Mouse (Mus musculus): ENCODE measurements around the gene Wdr24. TPM values are rescaled to one million over a fixed set of nuclear protein-coding genes. Genes with fewer than 3 reads are reported as not detected.
"Not testable (repeated sequence)": the region's sequence is repeated elsewhere in the genome, so short reads cannot be mapped to it uniquely, and the experiment has no call there.

The Wdr24 gene
- polyA plus RNA-seq, 1 experiment = 14.5 TPM

- Histone ChIP-seq H3K27ac (ENCODE audit: insufficient read depth, low read length) (no peak overlapping the region), H3K4me1 (ENCODE audit: control insufficient read depth, insufficient read depth, low read length) (peaks cover 6% of the 10 kb centered on the region; the same call in 1 of the 2 replicates), H3K4me3 (ENCODE audit: insufficient read depth, low read length) (no peak overlapping the region)
- TF ChIP-seq POLR2A (IDR thresholded peaks at IDR 0.05; ENCODE audit: low read depth, low read length) (no peak), CTCF (IDR thresholded peaks at IDR 0.05; ENCODE audit: borderline replicate concordance, insufficient read depth, low read length) (no peak)
Measured at GRCm38 (mm10) chr17:25802825-25803517, 20.5 kb upstream of the Wdr24 start.

DNA sequence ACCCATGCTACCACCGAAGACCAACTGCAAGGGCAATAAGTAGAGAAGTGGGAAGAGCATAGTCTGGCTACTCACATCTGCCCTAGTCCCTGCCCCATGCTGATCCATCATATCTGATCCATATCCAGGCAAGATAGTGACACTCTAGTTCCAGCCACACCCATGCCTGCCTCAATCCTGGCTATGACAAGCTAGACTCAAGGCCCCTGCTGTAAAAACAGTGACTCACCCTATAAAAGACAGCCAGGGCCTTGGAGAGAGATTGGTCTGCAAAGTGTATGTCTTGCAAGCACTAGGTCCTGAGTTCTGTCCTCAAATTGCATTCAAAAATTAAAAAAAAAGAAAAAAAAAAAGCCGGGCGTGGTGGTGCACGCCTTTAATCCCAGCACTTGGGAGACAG is 16.9 kb upstream of the Wdr24 start:
- H3K4me3 ChIP-seq (ENCODE audit: insufficient read depth, low read length) = no peak overlapping the region
- TF ChIP-seq POLR2A (IDR thresholded peaks at IDR 0.05; ENCODE audit: low read depth, low read length) (no peak), CTCF (IDR thresholded peaks at IDR 0.05; ENCODE audit: borderline replicate concordance, insufficient read depth, low read length) (no peak)
- peaks cover 6% of the 10 kb centered on the region; the same call in 1 of the 2 replicates for H3K4me1 ChIP-seq (ENCODE audit: control insufficient read depth, insufficient read depth, low read length)
- no peak overlapping the region for H3K27ac ChIP-seq (ENCODE audit: insufficient read depth, low read length)

DNA sequence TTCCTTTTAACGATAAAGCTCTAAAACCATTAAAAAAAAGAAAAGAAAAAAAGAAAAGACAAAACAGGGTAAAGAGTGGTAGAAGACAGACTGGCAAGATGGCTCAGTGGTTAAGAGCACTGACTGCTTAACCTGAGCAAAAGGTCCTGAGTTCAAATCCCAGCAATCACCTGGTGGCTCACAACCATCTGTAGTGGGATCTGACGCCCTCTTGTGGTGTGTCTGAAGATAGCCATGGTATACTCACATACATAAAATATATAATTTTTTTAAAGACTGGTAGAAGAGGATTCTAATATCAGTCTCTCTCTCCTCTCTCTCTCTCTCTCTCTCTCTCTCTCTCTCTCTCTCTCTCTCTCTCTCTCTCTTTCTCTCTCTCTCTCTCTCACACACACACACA is 16.0 kb upstream of the Wdr24 start:
- not testable (repeated sequence) for H3K4me3 ChIP-seq (ENCODE audit: insufficient read depth, low read length); H3K27ac ChIP-seq (ENCODE audit: insufficient read depth, low read length); H3K4me1 ChIP-seq (ENCODE audit: control insufficient read depth, insufficient read depth, low read length)

- Histone ChIP-seq H3K4me1 (ENCODE audit: control insufficient read depth, insufficient read depth, low read length) (0 out of 2 replicates have a peak, but pooled peaks cover 3% of the 10 kb centered on the region), H3K27ac (ENCODE audit: insufficient read depth, low read length) (no peak overlapping the region), H3K4me3 (ENCODE audit: insufficient read depth, low read length) (no peak overlapping the region)
- TF ChIP-seq CTCF (IDR thresholded peaks at IDR 0.05; ENCODE audit: borderline replicate concordance, insufficient read depth, low read length) (no peak), POLR2A (IDR thresholded peaks at IDR 0.05; ENCODE audit: low read depth, low read length) (no peak)
Measured at GRCm38 (mm10) chr17:25808028-25808427, 15.4 kb upstream of the Wdr24 start.

- no peak within 1 kb of the TSS for H3K27ac ChIP-seq (ENCODE audit: insufficient read depth, low read length)
- H3K4me3 ChIP-seq (ENCODE audit: insufficient read depth, low read length) = peak within 1 kb of the TSS; percentile 68
- no peak for TF ChIP-seq POLR2A (IDR thresholded peaks at IDR 0.05; ENCODE audit: low read depth, low read length)
- TF ChIP-seq CTCF (IDR thresholded peaks at IDR 0.05; ENCODE audit: borderline replicate concordance, insufficient read depth, low read length) = no peak
- H3K4me1 ChIP-seq (ENCODE audit: control insufficient read depth, insufficient read depth, low read length) = 0 out of 2 replicates have a peak, but pooled peaks cover 3% of the 10 kb centered on the region
Measured at GRCm38 (mm10) chr17:25808789-25809605, 14.4 kb upstream of the Wdr24 start, which contains the start of gene Fbxl16. Fbxl16 (plus strand) TSS chr17:25809085.

DNA sequence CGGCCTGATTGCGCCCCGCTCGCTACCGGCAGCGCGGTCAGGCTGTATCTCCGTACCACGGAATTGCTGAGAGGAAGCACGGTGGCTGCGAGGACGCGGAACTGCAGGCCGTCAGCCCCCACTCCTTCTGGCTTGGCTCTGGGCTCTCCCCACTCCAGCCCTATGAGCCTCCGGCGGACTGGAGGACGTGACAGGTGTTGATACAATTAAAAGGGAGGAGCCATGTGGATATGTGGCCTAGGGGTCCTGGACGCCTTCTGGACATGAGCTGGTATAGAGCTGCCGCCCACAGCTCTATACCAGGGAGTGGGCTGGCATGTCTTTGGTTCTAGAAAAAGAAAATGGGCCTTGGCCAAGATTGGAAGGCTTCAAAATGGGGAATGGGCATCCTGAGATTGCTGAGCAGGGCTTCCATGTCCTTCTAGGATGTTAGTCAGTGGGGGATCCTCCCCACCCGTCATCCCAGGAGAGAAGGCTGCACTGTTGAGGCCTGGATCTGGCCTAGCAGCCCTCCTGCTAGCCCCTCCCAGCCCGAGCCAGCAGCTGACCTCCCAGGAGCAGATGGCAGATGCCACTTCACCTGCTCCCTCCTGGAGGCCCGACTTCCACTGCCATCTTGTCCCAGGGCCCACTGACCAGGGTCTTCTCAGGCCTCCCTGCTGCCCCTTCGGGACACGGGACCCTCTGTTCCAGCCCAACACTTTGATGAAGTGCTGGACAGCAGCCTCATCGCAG is 13.7 kb upstream of the Wdr24 start:
- Histone ChIP-seq H3K27ac (ENCODE audit: insufficient read depth, low read length) (no peak overlapping the region), H3K4me3 (ENCODE audit: insufficient read depth, low read length) (peak overlapping the region; percentile 68), H3K4me1 (ENCODE audit: control insufficient read depth, insufficient read depth, low read length) (0 out of 2 replicates have a peak, but pooled peaks cover 3% of the 10 kb centered on the region)
- TF ChIP-seq POLR2A (IDR thresholded peaks at IDR 0.05; ENCODE audit: low read depth, low read length) (no peak), CTCF (IDR thresholded peaks at IDR 0.05; ENCODE audit: borderline replicate concordance, insufficient read depth, low read length) (no peak)

- no peak overlapping the region for H3K4me3 ChIP-seq (ENCODE audit: insufficient read depth, low read length)
- 0 out of 2 replicates have a peak, but pooled peaks cover 3% of the 10 kb centered on the region for H3K4me1 ChIP-seq (ENCODE audit: control insufficient read depth, insufficient read depth, low read length)
- TF ChIP-seq POLR2A (IDR thresholded peaks at IDR 0.05; ENCODE audit: low read depth, low read length) = no peak
- no peak for TF ChIP-seq CTCF (IDR thresholded peaks at IDR 0.05; ENCODE audit: borderline replicate concordance, insufficient read depth, low read length)
Measured at GRCm38 (mm10) chr17:25810890-25811289, 12.5 kb upstream of the Wdr24 start.

DNA sequence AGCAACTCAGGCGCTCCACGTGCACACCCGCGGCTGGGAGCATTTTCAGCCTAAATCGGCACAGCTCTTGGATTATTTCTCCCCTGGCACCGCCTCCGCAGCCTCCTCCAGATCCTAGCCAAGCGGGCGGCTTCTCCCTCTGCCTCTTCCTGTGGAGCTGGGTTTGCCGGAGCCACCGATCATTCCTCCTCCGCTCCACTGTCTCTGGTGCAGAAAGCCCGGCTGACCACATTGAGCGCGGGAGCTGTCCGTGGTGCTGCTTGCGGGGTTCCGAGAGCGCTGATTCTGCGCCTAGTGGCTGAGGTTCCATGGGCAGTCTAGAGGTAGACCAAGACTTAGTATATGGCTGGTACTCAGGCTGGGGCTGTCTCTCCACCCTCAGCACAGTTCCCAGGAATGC is 10.0 kb upstream of the Wdr24 start:
- H3K27ac ChIP-seq (ENCODE audit: insufficient read depth, low read length) = no peak overlapping the region
- TF ChIP-seq POLR2A (IDR thresholded peaks at IDR 0.05; ENCODE audit: low read depth, low read length) = no peak
- TF ChIP-seq CTCF (IDR thresholded peaks at IDR 0.05; ENCODE audit: borderline replicate concordance, insufficient read depth, low read length) = peak; percentile 56; the same call in 1 of the 2 replicates
- no peak overlapping the region for H3K4me3 ChIP-seq (ENCODE audit: insufficient read depth, low read length)
- H3K4me1 ChIP-seq (ENCODE audit: control insufficient read depth, insufficient read depth, low read length) = no peaks in the 10 kb centered on the region

More at GRCm38 (mm10) chr17:25810890-25811289, 12.5 kb upstream of the Wdr24 start:
- H3K27ac ChIP-seq (ENCODE audit: insufficient read depth, low read length) = no peak overlapping the region

- TF ChIP-seq CTCF (IDR thresholded peaks at IDR 0.05; ENCODE audit: borderline replicate concordance, insufficient read depth, low read length) (no peak), POLR2A (IDR thresholded peaks at IDR 0.05; ENCODE audit: low read depth, low read length) (no peak)
- Histone ChIP-seq H3K4me1 (ENCODE audit: control insufficient read depth, insufficient read depth, low read length) (no peaks in the 10 kb centered on the region), H3K4me3 (ENCODE audit: insufficient read depth, low read length) (no peak overlapping the region), H3K27ac (ENCODE audit: insufficient read depth, low read length) (no peak overlapping the region)
Measured at GRCm38 (mm10) chr17:25817662-25818061, 5.8 kb upstream of the Wdr24 start.
